Mouse (Mus musculus) CD4-positive, CD25-positive, alpha-beta regulatory T cell, adult 2 months (primary cell): ENCODE data around the gene Gna12.

Source experiments
- DNase-seq: peaks from one replicate; pipeline ENCODE4 v3.0.0-alpha.2; 2012; ENCODE audit warnings: low read depth, low spot score

Gene Gna12

GRCm38 (mm10) chr5:140753223-140753622 is 77.0 kb downstream of the Gna12 start:
- DNase-seq = no peak

GRCm38 (mm10) chr5:140752639-140753038 is 77.6 kb downstream of the Gna12 start:
- peak; percentile 39 for DNase-seq

- no peak for DNase-seq
These were observed 78.2 kb downstream of the Gna12 start for GRCm38 (mm10) chr5:140752041-140752440.

GRCm38 (mm10) chr5:140750925-140751324 is 79.3 kb downstream of the Gna12 start:
- peak; percentile 70 for DNase-seq

- peak; percentile 83 for DNase-seq
These were observed 81.0 kb downstream of the Gna12 start for GRCm38 (mm10) chr5:140749062-140749875.

- DNase-seq = no peak
These were observed 81.8 kb downstream of the Gna12 start for GRCm38 (mm10) chr5:140748425-140748824.

- no peak for DNase-seq
These were observed 86.5 kb downstream of the Gna12 start for GRCm38 (mm10) chr5:140743706-140744131.

- DNase-seq = peak; percentile 54
These were observed 88.4 kb downstream of the Gna12 start for GRCm38 (mm10) chr5:140741877-140742276.

GRCm38 (mm10) chr5:140741040-140741439 is 89.2 kb downstream of the Gna12 start:
- DNase-seq = no peak

GRCm38 (mm10) chr5:140739813-140740212 is 90.4 kb downstream of the Gna12 start:
- DNase-seq = no peak

- DNase-seq = peak; percentile 45
These were observed 94.1 kb downstream of the Gna12 start for GRCm38 (mm10) chr5:140736166-140736565.

GRCm38 (mm10) chr5:140735297-140735696 is 94.9 kb downstream of the Gna12 start:
- DNase-seq = peak; percentile 73

- peak; percentile 30 for DNase-seq
These were observed 96.9 kb downstream of the Gna12 start for GRCm38 (mm10) chr5:140733336-140733735.

- peak; percentile 63 for DNase-seq
These were observed 98.0 kb downstream of the Gna12 start for GRCm38 (mm10) chr5:140732195-140732594.

GRCm38 (mm10) chr5:140731040-140731797 is 99.0 kb downstream of the Gna12 start:
- DNase-seq = no peak

- DNase-seq = no peak
These were observed 103.1 kb downstream of the Gna12 start for GRCm38 (mm10) chr5:140726946-140727740.

- DNase-seq = no peak
These were observed 104.0 kb downstream of the Gna12 start for GRCm38 (mm10) chr5:140726062-140726839.

GRCm38 (mm10) chr5:140723822-140724221 is 106.4 kb downstream of the Gna12 start, which contains the start of gene Amz1:
Amz1 (plus strand) TSS chr5:140724127.
- no peak for DNase-seq

- DNase-seq = no peak
These were observed 108.1 kb downstream of the Gna12 start for GRCm38 (mm10) chr5:140722121-140722520.

GRCm38 (mm10) chr5:140720773-140721172 is 109.5 kb downstream of the Gna12 start:
- DNase-seq = no peak

- DNase-seq = no peak
These were observed 119.2 kb downstream of the Gna12 start for GRCm38 (mm10) chr5:140711040-140711439.
